Mouse (Mus musculus) liver, embryonic 12.5 days (tissue): Measurements from ENCODE around the gene Ccdc85c. TPM values are rescaled to one million over a fixed set of nuclear protein-coding genes. Genes with fewer than 3 reads are reported as not detected.

ENCODE experiments used
- ATAC-seq: fragments of 200-750 bp; cut with Nextera tagmentation; 2 replicates; pipeline ENCODE4 v1.8.0; 2017; ENCODE audit warnings: moderate number of reproducible peaks, mild to moderate bottlenecking, moderate library complexity
- H3K27ac ChIP-seq: fragments of 300-500 bp; sonication (generic); 2 replicates; pipeline ENCODE4 v1.5.1; 2016; ENCODE audit warnings: mild to moderate bottlenecking
- H3K27me3 ChIP-seq: fragments of 300-500 bp; sonication (generic); replicated peaks from 2 replicates; pipeline ENCODE4 v1.6.1; 2016; ENCODE audit warnings: mild to moderate bottlenecking, moderate library complexity
- H3K36me3 ChIP-seq: fragments of 300-500 bp; sonication (generic); 2 replicates; pipeline ENCODE4 v1.6.1; 2016; ENCODE audit warnings: mild to moderate bottlenecking, moderate library complexity
- H3K4me1 ChIP-seq: fragments of 300-500 bp; sonication (generic); 2 replicates; pipeline ENCODE4 v1.6.1; 2016
- H3K4me2 ChIP-seq: fragments of 300-500 bp; sonication (generic); 2 replicates; pipeline ENCODE4 v1.6.1; 2016; ENCODE audit warnings: mild to moderate bottlenecking, moderate library complexity
- H3K4me3 ChIP-seq: fragments of 300-500 bp; sonication (generic); 2 replicates; pipeline ENCODE4 v1.5.1; 2016; ENCODE audit warnings: mild to moderate bottlenecking, moderate library complexity
- H3K9ac ChIP-seq: fragments of 300-500 bp; sonication (generic); 2 replicates; pipeline ENCODE4 v1.6.1; 2016; ENCODE audit warnings: mild to moderate bottlenecking, moderate library complexity
- H3K9me3 ChIP-seq: fragments of 300-500 bp; sonication (generic); replicated peaks from 2 replicates; pipeline ENCODE4 v1.6.1; 2016; ENCODE audit warnings: mild to moderate bottlenecking, moderate library complexity
- WGBS: fragments of 180-500 bp; shearing (Covaris S2); methylation state at CpG from one replicate; pipeline ENCODE4 v1.1.7; 2016; ENCODE audit not compliant: insufficient replicate concordance; 5-methylcytosine and 5-hydroxymethylcytosine counted together
- polyA plus RNA-seq: library from polyadenylated mRNA; unstranded; fragments of >200 nt; fragmentation: Nextera tagmentation; extraction: Ambion mirVana; gene quantifications from 2 replicates; pipeline ENCODE4 v1.2.1, GENCODE M21; 2016

The Ccdc85c gene
- polyA plus RNA-seq, 1 experiment from 2014 or later, result 3.4 TPM

DNA sequence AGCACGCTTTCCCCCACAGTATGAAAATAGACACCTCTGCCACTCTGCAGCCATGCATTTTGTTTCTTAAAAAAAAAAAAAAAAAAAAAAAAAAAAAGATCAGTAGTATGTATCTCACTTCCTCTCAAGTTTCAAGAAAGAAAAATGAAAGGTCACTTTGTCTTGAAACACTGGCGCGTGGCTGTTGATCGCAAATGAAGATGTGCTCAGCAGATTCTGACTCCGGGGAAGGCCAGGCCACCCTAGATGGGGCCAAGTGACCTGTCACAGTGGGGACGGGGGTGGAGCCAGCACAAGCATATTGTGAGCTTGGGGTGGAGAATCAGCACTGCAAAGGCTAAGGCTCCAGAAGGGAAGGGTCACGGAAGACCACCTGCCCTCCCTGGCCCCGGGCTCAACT is 71.3 kb downstream of the Ccdc85c start:
- WGBS, result 77% methylated on average over 8 of the region's 8 CpGs
- Histone ChIP-seq H3K4me2 (no peak overlapping the region), H3K27ac (no peak overlapping the region), H3K9me3 (no peaks in the 10 kb centered on the region), H3K4me1 (no peaks in the 10 kb centered on the region), H3K36me3 (peaks cover 73% of the 10 kb centered on the region), H3K27me3 (no peaks in the 10 kb centered on the region), H3K9ac (no peak overlapping the region), H3K4me3 (no peak overlapping the region)
- ATAC-seq, result no peak

- Histone ChIP-seq H3K4me2 (no peak overlapping the region), H3K27ac (no peak overlapping the region), H3K36me3 (peaks cover 98% of the 10 kb centered on the region), H3K4me3 (no peak overlapping the region), H3K27me3 (no peaks in the 10 kb centered on the region), H3K9ac (no peak overlapping the region), H3K4me1 (no peaks in the 10 kb centered on the region), H3K9me3 (no peaks in the 10 kb centered on the region)
- 46% methylated on average over 1 of the region's 1 CpGs for WGBS
- ATAC-seq, result no peak
These were observed 75.1 kb downstream of the Ccdc85c start for GRCm38 (mm10) chr12:108200094-108200493.

DNA sequence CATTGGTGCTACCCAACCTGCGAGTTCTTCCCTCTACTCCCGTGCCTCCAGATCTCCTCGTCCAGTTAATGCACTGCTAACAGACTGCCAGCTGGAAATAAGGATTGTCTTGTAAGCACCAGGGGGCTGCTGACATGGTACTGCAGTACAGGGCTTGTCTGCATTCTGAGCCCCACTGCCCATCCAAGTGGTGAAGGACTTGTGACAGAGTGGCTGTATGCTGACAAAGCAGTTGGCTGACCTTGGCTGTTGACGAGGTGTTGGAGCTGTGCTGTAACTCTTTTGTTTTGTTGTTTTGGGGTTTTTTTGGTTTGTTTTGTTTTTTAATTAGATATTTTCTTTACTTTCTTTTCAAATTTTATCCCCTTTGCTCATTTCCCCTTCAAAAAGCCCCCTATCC is 76.8 kb downstream of the Ccdc85c start:
- no peaks in the 10 kb centered on the region for H3K9me3 ChIP-seq
- peaks cover 100% of the 10 kb centered on the region for H3K36me3 ChIP-seq
- H3K27ac ChIP-seq, result no peak overlapping the region
- no peak for ATAC-seq
- H3K27me3 ChIP-seq, result no peaks in the 10 kb centered on the region
- H3K9ac ChIP-seq, result no peak overlapping the region
- no peaks in the 10 kb centered on the region for H3K4me1 ChIP-seq
- no peak overlapping the region for H3K4me2 ChIP-seq
- WGBS, result 91% methylated on average over 4 of the region's 4 CpGs
- H3K4me3 ChIP-seq, result no peak overlapping the region

GRCm38 (mm10) chr12:108195761-108196160 is 79.5 kb downstream of the Ccdc85c start:
- H3K27ac ChIP-seq, result no peak overlapping the region
- H3K9me3 ChIP-seq, result no peaks in the 10 kb centered on the region
- ATAC-seq, result no peak
- H3K4me2 ChIP-seq, result no peak overlapping the region
- H3K36me3 ChIP-seq, result peaks cover 100% of the 10 kb centered on the region
- no peaks in the 10 kb centered on the region for H3K4me1 ChIP-seq
- H3K9ac ChIP-seq, result no peak overlapping the region
- 87% methylated on average over 11 of the region's 11 CpGs for WGBS
- no peaks in the 10 kb centered on the region for H3K27me3 ChIP-seq
- H3K4me3 ChIP-seq, result no peak overlapping the region

DNA sequence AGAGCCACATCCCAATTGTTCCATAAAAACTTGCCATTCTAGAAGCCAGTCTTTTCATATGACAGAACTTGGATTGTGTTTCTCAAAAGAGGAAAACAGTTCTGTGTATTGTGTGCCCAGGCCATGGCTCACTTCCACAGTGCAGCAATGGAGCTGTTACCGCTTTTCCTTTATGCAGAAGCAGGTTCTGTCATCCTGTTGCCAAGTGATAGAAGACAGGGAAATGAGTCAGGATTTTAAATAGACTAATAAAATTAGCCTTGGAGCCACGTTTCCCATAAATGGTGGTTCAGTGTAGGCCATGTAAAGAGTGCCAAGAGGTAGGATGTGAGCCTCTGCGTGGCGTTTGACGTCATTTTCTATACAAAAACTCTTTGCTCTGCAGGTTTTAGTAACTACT is 81.3 kb downstream of the Ccdc85c start:
- H3K27me3 ChIP-seq, result no peaks in the 10 kb centered on the region
- no peak overlapping the region for H3K4me2 ChIP-seq
- no peaks in the 10 kb centered on the region for H3K4me1 ChIP-seq
- ATAC-seq, result no peak
- H3K4me3 ChIP-seq, result no peak overlapping the region
- H3K36me3 ChIP-seq, result peaks cover 100% of the 10 kb centered on the region
- H3K27ac ChIP-seq, result no peak overlapping the region
- no peaks in the 10 kb centered on the region for H3K9me3 ChIP-seq
- WGBS, result 86% methylated on average over 5 of the region's 5 CpGs
- H3K9ac ChIP-seq, result no peak overlapping the region

DNA sequence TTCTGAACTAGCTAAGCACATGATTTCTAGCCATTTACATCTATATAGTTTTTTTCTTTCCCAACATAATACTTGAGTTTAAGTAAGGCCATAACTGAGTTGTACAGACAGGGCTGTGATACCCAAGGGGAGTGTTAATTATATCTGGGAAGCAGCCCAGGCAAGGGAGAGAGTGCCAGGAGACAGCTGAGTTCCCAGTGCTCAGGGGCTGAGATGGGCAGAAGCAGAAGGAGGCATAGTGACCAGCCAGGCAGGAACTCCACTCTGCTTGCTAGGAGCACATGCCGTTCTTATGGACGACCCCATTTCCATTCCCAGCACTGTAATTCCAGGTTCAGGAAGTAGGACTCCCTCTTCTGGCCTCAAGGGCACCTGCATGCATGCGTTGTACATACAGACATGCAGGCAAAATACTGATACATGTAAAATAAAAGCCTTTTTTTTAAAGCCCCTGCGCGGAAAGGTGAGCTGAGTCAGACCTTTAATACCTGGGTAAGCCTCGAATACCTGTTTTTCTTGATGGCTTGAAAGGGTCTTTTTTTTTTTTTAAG is 87.6 kb downstream of the Ccdc85c start:
- Histone ChIP-seq H3K4me1 (no peaks in the 10 kb centered on the region), H3K4me3 (no peak overlapping the region), H3K9ac (no peak overlapping the region), H3K4me2 (no peak overlapping the region), H3K27me3 (no peaks in the 10 kb centered on the region), H3K9me3 (no peaks in the 10 kb centered on the region), H3K36me3 (peaks cover 98% of the 10 kb centered on the region), H3K27ac (no peak overlapping the region)
- WGBS, result 88% methylated on average over 6 of the region's 6 CpGs
- ATAC-seq, result no peak

DNA sequence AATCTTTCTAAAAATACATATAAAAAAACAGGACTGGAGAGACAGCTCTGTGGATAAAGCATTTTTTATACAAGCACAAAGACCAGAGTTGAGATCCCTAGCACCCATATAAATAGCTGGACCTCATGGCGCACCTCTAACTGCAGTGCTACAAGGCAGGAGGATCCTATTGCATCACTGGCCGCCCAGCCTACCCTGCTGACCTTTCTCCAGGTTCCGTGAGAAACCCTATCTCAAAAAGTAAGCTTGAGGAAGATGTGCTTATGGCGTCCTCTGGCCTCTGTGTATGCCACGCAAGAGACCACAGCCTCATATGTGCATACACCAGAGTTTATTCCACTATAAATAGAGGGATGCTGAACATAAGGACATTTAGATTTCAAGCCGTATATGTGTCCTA is 93.5 kb downstream of the Ccdc85c start:
- peaks cover 28% of the 10 kb centered on the region for H3K4me1 ChIP-seq
- no peak overlapping the region for H3K4me3 ChIP-seq
- ATAC-seq, result no peak
- no peaks in the 10 kb centered on the region for H3K27me3 ChIP-seq
- no peak overlapping the region for H3K27ac ChIP-seq
- no peak overlapping the region for H3K4me2 ChIP-seq
- peaks cover 56% of the 10 kb centered on the region for H3K36me3 ChIP-seq
- no peak overlapping the region for H3K9ac ChIP-seq
- H3K9me3 ChIP-seq, result no peaks in the 10 kb centered on the region
- WGBS, result 82% methylated on average over 6 of the region's 6 CpGs

GRCm38 (mm10) chr12:108179321-108180266 is 95.6 kb downstream of the Ccdc85c start, which contains the start of gene Ccnk:
Ccnk (plus strand) TSS chr12:108179579.
- peak within 1 kb of the TSS; percentile 99 for H3K4me3 ChIP-seq
- H3K9ac ChIP-seq, result peak within 1 kb of the TSS; percentile 98
- H3K9me3 ChIP-seq, result no peaks in the 10 kb centered on the region
- peaks cover 41% of the 10 kb centered on the region for H3K36me3 ChIP-seq
- H3K4me2 ChIP-seq, result peak within 1 kb of the TSS; percentile 95
- peak within 1 kb of the TSS; percentile 95 for H3K27ac ChIP-seq
- peaks cover 46% of the 10 kb centered on the region for H3K4me1 ChIP-seq
- WGBS, result under 1% methylated on average over 80 of the region's 82 CpGs
- peak; percentile 95 for ATAC-seq
- H3K27me3 ChIP-seq, result no peaks in the 10 kb centered on the region

DNA sequence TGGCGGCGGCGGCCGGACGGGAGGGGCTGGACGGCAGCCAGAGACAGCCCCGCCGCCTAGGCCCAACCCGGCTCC is 96.1 kb downstream of the Ccdc85c start, which contains the start of gene Setd3:
TSS of gene Setd3 (minus strand) at position 69 of the 75 bp plus-strand sequence.
- Histone ChIP-seq H3K36me3 (peaks cover 36% of the 10 kb centered on the region), H3K4me1 (peaks cover 47% of the 10 kb centered on the region), H3K9me3 (no peaks in the 10 kb centered on the region), H3K27ac (peak within 1 kb of the TSS; percentile 95), H3K27me3 (no peaks in the 10 kb centered on the region), H3K4me3 (peak within 1 kb of the TSS; percentile 99), H3K4me2 (peak within 1 kb of the TSS; percentile 95), H3K9ac (peak within 1 kb of the TSS; percentile 98)
- no peak for ATAC-seq
- 3% methylated on average over 6 of the region's 9 CpGs for WGBS

GRCm38 (mm10) chr12:108178331-108179245 is 96.6 kb downstream of the Ccdc85c start:
- Histone ChIP-seq H3K4me3 (peak overlapping the region; percentile 99), H3K4me1 (peaks cover 50% of the 10 kb centered on the region), H3K27me3 (no peaks in the 10 kb centered on the region), H3K4me2 (peak overlapping the region; percentile 95), H3K9ac (peak overlapping the region; percentile 98), H3K27ac (peak overlapping the region; percentile 95), H3K36me3 (peaks cover 31% of the 10 kb centered on the region), H3K9me3 (no peaks in the 10 kb centered on the region)
- WGBS, result under 1% methylated on average over 94 of the region's 103 CpGs
- ATAC-seq, result peak; percentile 81

DNA sequence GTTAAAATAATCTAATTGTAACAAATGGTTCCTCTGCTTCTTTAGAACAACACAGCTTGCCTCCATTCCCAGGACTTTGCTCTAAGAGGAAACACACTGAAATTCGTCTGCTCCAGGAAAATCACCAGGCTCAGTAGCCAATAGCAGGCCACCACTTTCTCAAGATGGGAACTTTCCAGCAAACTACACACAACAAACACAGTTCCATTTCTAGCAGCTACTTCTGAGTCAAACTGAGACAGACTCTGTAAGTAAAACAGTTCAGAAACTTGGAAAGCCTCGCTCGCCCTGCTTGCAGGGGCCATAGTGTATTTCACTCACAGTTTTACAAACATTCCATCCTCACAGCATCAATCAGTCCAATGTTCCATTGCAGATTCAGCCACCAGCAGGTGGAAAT is 98.9 kb downstream of the Ccdc85c start:
- H3K27ac ChIP-seq, result no peak overlapping the region
- peaks cover 9% of the 10 kb centered on the region; the same call in 1 of the 2 replicates for H3K36me3 ChIP-seq

More for the DNA sequence above, 98.9 kb downstream of the Ccdc85c start:
- Histone ChIP-seq H3K9ac (0 out of 2 replicates have a peak overlapping the region, but pooled peaks have one; percentile 4), H3K9me3 (no peaks in the 10 kb centered on the region), H3K4me2 (peak overlapping the region; percentile 95; the same call in 1 of the 2 replicates), H3K4me1 (peaks cover 68% of the 10 kb centered on the region), H3K4me3 (no peak overlapping the region), H3K27me3 (no peaks in the 10 kb centered on the region)
- 82% methylated on average over 3 of the region's 3 CpGs for WGBS
- ATAC-seq, result no peak
